Mouse (Mus musculus) bone marrow, adult 2 months (tissue): Measurements from ENCODE around the gene Gm7247.

Experiments
- CTCF ChIP-seq: fragments of 200-500 bp; IDR thresholded peaks from 2 replicates; pipeline ENCODE4 v1.5.1; 2011; ENCODE audit warnings: low read length, control low read depth; ENCODE audit not compliant: control insufficient read depth, insufficient read depth
- POLR2A ChIP-seq: fragments of 200-500 bp; IDR thresholded peaks from 2 replicates; pipeline ENCODE4 v1.6.1; 2011; ENCODE audit warnings: low read depth, mild to moderate bottlenecking, control low read depth, low read length, borderline replicate concordance; ENCODE audit not compliant: control insufficient read depth

GRCm38 (mm10) chr14:51500461-51500860, 138.9 kb downstream of the Gm7247 start:
- TF ChIP-seq POLR2A (no peak), CTCF (no peak)
